Mouse (Mus musculus) naive thymus-derived CD4-positive, alpha-beta T cell, adult 2 months (primary cell): ENCODE data around the gene Itgb8.

Experiments used
- DNase-seq: peaks from one replicate; pipeline ENCODE4 v3.0.0-alpha.2; 2011; ENCODE audit warnings: low read depth

The Itgb8 gene

DNA sequence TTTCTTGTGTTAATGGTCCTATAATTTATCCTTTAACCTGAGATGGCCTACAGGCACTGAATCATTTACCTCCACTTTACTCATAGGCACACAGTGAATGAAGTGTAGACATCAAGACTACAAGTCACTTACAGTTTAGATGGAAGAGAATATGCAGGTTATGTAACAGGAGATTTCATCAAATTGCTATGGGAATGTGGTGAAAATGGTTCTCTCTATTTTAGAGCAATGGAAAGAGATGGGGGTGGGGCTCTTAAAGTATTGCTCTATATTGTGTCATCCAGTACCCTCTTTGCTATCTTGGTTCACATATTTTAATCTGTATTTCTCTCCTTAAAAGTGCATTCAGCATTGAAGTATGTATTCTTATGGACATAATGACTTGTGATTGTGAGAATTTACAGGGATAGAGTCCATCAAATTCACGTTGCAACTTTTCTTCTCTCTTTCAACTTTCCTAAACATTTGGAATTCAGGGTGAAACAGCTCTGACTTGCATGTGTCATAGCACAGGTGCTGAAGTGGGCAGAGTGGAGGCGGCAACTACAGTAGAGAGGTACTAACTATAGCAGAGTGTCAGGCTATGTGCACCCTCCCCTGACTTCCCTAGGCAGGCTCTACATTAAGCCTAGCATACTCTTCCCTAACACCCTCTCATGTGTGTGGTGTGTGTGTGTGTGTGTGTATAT lies 29.1 kb downstream of the Itgb8 start:
- no peak for DNase-seq

DNA sequence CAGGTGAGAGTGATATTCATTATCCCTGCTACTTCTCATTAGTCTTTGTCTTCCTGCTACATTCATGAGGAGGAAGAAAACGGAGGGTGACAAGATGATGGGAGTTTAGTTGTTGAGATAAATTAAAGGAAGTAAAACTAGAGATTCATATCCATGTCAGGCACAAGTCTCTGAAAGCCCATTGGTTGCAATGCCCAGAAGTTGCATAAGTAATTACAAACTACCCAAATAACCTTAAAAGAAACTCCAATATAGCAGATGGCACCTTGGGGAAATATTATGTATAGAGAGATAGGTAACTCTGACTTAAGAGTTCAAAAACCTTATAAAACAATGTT lies 31.2 kb downstream of the Itgb8 start:
- DNase-seq: no peak

DNA sequence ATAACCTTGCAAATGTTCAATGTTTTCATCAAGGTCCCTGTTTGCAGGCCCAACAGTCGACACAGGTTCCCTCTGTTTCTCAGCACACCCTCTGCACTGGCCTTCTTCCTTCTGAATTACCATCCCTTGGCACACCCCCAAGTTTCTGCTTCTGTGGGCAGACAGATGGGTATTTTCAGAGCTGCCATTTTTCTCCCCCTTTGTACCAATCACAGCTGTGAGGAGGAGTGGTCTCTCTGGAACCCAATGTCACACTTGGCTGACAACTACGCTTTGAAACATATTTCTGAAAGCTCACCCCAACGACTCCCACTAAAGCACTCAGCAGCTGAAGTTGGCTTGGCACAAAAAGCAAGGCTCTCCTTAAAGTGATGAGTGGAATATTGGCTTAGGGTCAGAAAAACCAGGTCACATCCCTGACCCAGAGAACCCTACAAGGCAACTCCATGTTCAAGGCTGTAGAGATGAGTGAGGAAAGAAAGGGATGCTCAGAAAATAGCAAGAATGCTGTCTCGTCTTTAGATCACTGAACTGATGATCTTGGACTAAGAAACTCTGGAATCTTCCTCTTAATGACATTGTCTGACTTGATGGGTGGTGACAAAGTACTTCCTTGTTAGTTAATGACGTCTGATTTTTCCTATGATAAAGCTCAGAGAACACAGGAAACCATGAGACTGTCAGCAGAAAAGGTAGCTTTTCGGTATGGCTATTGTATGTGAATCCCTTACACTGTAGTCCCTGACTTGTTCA lies 31.7 kb downstream of the Itgb8 start:
- no peak for DNase-seq

DNA sequence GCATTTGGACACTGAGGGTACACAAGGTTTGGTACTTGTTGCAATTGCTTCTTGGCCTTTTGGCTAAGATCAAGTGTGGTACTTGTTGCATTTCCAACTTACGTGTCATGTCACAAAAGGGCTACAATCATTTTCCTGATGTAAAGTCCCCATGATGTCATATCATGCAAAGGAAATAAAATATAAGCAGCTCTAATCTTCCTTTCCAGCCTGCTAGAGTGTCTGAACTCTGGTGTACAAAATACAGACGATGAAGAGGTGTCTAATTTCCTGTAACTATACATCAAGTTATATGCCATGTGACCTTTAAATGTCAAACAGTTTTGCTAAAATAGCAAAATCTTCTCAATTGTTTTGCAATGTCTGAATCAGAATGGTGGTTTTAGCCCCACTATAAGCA lies 34.2 kb downstream of the Itgb8 start:
- no peak for DNase-seq

DNA sequence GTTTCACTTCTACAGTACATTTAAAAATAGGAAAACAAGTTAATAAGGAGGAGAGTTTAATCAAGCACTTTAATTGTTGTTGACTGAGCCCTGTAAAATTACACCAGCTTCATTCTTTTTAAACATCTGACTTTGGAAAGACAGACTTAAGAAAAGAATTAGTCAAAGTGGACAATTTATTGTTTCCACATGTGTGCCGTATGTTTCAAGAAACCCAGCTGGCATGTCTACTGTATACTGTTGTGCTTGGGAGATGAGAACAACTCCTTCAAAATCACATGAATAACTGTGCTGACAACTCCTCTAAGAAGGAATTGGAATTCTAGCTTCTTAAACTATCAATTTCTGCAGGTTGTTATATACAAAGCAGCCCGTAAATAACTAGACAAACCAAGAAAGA lies 35.8 kb downstream of the Itgb8 start:
- no peak for DNase-seq

DNA sequence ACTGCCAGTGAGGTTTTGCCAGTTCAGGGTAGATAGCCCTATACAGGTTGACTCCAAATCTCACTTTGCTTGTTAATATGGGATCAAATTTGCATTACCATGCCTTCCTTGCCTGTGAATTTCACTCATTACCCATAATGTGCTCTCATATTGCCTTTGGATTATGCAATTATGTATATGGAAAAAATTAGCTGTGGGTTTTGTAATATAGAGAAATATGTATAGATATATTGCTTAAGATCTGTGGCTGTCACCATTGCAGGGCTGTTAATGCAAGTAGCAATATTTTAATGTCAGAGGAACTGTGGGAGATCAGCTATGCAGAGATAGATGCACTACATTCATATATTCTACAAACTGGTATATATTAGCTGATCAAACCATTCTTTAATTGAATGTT lies 43.5 kb downstream of the Itgb8 start:
- no peak for DNase-seq

DNA sequence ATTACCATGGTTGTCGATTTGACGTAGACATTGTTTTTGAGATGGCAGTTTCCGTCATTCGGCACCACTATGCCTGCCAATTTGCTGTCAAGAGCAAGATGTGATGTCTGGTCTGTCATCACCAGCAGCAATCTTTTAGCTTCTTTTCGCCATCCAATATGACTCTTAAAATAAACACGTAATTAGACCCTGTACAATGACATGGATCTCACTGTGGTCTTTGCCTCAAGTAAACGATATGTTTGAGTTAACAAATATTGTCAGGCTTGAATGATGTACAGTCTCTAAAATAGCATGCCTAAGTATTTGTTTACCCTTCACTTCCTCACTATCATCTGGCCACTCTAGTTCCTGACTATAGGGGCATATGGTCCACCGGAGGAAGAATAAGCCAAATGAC lies 48.8 kb downstream of the Itgb8 start:
- DNase-seq: no peak

DNA sequence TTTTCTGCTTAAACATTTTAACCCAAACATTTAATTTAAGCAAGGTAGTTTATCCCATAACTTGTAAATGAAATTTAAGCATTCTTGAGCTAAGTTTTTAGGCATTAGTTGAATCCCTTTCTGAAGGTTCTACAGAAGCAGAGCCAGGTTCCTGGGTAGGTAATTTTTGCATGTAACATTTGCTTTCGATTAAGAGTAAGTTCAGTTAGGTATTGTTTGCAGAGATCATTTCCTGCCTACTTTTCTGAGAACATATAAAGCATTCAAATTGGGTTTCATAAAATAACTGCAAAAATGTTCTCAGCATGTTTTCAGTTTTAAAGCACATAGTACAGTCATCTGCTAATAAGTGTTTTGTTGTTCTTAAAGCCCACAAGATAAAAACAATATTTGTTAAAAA lies 53.2 kb downstream of the Itgb8 start:
- DNase-seq: no peak

DNA sequence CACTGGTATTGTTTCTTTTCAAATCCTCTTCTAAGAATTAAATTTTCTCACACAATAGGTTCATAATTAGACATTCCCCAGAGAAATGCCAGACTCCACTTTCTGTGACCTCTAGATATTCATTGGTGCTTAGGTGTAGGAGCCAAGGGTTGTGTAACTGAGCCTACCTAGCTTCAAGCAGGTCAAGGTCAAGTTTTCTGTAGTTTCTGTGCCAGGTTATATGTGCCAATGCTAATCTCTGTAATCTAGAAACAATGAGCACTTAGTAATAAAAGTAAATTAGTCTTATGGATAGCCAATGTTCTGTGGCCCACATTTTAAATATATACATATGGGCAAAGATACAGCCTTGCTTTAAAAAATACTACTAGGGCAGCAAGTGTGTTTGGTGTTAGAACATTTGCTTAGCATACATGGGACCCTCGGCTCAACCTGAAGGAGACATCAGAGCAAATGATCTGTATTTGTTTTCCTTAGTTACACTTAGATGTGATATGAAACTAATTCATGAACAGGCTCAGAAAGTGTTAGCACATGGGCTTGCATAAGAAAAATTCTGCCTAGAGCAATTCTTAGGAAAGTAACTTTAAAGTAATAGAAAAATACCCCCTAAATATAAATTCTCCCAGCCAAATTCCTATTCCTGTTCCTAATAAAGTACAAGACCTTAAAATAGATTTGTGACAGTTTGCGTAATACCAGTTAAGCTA lies 56.2 kb downstream of the Itgb8 start:
- no peak for DNase-seq

DNA sequence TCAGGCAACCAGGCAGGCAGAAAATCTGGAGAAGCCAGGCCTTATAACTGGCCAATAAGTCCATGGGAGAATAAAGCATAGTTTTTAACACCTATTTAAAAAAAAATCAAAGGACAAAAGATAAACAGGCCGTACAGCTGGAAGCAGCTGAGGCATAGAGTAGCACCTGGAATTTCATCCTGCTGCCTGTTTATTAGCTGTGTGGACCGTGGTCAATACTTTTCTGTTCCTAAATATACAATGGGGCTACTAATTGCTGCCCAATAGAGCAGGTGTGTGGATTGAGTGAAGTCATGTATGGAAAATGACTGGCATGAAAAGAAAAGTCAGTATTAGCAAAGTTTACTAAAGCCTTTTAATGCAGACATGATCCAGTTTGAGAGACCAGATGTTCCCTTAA lies 62.6 kb downstream of the Itgb8 start:
- DNase-seq: no peak

DNA sequence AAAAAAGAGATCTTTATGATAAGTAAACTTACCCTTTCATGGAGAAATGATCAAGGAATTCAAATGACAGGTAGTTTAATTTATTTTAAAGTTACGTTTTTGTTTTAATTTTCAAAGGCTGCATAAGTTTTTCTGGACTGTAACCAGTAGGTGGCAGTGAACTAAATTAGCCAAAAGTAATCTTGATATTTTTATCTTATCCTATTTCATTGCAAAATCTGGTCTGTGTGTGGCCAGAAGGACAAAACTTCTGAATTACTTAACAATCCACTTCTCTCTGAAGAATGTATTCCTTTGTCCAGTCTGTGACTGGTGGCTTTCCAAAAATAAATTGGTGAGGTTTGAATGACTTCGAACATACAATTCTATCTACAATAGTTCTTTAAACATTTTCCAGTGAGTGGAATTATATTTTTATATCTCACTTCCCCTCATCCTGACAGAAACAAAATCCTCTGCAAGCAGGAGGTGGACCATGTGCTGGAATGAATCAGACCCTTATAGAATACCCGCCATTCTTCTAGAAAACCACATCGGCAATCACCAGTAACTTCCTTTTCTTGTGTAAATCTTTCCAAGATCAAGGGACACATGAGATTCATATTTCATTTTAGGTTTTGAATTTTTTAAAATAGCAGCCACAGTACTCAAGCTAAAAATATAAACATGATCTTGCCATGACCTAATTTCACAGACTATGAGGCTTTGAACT lies 68.6 kb downstream of the Itgb8 start:
- DNase-seq: no peak

DNA sequence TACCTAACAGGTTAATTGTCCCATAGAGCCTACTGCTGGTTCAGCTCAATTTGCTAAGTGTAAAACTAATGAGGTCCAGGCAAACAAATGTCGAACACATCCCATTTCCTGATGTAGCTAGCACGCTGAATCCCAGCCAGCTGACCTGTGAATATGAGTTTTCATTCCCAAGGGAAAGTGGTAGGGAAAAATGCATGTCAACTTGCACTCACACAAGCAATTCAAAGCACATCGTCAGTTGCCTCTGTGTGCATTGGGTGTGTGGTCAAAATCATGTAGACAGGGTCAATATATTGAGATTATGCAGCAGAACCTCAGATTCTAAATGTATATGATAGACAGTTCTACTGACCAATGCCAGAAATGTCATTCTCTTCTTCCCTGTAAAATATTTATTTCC lies 69.5 kb downstream of the Itgb8 start:
- no peak for DNase-seq

DNA sequence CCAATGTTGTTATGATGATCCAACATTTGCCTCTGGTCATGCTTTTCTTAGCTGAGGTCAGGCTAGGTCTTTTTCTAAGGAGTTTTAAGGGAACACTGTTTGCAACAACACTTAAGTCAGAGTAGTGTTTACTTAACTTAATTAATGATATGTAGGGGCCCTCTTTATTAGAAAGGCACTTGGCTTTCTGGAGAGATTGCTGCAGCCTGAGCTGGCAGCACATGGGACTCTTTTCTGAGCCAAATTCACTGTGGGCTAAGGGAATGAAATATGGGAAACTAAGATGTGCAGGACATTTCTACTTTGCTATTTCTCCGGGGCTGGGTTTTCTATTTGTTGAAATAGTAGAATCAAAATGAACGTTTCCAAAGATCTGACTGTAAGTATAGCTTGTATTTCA lies 73.5 kb downstream of the Itgb8 start:
- no peak for DNase-seq

DNA sequence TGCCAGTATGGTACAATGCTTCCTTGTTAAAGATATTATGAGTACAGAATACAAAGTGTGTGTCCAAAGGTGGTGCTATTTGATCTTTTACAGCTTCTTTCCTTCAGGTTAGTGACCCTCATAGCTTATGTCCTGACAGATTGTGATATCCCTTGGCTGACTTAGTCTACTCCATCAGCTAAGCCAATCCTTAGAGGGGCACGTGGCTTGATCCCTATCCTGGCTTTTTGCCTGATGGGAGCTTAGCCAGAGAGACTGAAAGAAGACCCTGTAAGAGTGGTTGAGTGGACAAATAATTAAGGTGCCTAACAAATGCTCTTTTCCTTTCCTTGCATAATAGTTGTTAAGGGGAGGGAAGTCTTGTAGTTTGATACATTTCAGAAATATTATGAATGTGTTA lies 73.9 kb downstream of the Itgb8 start:
- no peak for DNase-seq

DNA sequence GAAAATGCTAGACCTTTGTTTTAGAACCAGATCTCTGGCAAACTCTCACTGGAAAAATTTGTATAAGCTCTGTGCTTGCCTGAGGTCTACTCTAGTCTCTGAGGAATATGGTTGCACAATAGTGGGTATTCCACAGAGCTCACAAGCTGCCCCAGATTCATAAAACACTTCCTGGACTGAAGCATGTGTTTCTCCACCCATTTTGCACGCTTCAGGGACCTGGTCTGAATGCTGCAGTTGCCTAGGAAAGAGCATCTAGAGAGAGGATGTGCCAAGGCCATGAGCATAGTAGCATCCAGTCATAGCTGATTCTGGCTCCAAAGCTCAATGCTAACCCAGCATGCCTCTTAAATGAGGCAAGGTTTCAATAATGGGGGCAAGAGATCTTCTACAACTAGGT lies 74.4 kb downstream of the Itgb8 start:
- no peak for DNase-seq

DNA sequence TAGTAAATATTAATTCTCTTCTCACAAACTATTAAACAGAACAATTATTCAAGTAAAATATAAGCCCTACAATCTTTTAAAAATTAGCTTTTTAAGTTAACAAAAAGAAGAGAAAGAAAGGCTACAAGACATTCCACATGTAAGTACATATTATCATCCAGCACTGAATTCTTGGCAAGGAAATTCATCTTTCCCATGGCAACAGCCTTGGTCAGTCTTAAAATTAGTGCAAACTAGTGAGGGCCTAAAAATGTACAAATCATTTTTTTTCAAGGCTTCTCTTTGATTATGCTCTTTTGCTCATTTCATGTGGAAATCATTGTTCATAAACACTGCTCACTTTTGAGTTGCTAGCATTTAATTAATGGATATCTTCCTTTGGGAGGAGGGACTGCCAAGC lies 77.8 kb downstream of the Itgb8 start:
- DNase-seq: no peak

DNA sequence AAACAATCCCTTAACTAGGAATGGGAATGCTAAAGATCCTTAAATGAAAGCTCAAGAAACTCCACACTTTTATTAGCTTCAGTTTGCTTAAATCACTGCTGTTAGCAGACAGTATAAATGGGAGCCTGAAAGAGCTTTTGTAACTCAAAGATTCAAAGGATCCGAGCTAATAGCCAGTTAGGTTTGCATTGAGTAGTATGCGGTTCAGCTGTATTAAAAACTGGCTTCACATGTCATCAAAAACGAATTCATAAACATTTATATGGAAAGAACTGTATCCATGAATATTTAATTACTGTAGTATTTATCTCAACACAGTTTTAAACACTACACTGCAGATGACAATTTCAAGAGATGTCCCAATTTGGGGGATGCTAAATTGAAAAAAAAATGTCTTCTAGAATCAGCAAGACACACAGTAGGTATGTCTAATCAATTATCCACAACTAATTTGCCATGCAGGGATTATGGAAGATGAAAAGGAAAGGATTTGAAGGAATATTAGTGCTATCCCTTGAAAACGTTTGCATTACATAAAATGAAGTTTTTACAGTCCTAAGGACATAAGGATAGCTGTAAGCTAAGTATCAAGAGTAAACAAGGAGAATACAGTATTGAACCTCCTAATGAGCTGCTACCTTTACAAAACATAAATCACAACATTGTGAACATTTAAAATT lies 79.2 kb downstream of the Itgb8 start:
- DNase-seq: no peak

DNA sequence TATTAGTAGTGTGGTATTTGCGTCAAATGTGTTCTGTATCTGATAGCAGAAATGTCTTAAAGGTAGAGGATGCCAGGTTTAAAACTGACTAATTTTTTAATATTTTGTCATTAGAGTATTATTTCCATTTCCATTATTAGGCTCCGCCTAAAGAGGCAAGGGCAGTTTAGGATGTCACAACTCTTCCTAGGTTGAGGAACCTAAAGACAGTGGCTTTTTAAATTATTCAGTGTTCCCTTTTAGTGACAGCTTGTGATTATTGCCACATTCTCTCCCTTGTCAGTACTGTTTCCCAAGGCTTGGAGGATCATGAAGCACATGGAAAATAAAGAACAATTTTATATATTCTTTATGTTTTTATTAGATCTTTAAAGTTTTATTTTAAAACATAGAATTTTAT lies 80.9 kb downstream of the Itgb8 start:
- DNase-seq: no peak

DNA sequence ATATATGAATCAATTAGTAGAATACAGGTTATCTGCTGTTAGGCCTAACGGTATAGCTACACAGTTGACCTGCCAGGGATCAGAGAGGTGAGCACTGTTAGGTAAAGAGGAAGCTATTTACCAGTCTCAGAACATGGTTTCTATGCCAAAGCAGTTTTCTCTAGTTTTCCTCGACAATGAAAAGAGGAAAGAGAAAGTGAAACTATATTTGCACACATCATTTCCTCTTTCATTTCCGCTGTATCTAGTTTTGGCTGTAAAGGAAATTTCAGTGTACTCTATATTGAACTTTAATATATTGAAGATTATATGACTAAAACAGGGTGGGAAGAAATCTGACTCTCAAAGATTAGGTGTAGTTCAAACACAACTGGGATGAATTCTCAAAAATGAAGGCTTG lies 81.5 kb downstream of the Itgb8 start:
- peak; percentile 70 for DNase-seq

DNA sequence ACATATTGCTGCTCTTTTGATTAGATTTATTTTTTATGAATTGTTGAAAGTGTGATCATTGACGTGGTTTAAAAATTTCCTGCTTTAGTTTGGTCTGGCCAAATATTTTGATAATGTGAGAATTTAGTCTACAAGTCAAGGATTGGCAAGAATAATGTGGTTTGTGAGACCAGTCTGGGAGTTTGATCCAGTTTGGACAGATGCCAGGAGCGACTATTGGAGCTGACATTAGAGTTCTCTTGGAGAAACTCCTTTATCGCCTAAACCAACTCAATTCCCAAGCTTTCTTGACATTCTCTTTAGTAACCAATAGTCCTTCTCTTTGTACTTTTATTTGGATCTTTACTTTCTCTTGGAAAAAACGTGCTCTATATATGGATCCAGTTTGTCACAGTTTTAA lies 83.0 kb downstream of the Itgb8 start:
- no peak for DNase-seq

DNA sequence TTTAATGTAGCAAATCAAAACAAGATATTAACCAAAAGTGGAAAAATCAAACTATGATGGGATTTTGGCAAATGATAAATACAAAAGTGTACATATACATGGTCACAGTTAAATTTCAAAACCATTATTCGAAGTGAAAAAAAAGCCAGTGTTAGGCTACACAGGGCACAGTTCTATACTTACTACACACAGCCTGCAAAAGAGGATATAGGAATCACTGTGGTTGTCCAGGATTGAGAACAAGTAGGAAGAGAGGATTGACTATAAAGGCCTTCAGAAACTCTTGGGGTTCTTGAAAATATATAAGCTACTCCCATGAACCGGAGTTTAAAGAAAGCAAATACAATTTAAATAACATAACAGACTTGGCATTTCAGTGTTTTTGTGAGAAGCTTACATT lies 87.6 kb downstream of the Itgb8 start:
- DNase-seq: no peak

DNA sequence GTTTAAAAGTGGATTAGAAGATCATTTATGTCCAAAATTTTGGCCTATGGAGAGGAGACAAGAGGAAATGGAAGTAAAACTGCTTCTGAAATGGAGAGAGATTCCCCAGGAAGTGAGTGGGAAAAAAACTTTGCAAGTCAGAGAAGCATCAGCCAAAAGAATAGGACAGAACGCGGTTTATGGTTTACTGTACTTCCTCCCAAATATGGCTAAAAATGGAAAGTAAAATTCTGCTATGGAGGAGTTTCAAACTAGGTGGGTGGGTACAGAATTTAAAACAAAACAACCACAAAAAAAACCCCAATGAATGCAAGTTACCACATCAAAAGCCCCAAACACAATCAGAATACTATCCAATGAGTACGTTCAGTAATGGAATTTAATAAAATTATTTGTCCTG lies 90.8 kb downstream of the Itgb8 start:
- peak; percentile 23 for DNase-seq
